Mouse (Mus musculus) thymus, postnatal 10 days (tissue): ENCODE measurements at regions not wholly inside any gene's neighbourhood (a gene's known extent, or its start where the extent isn't known, plus 50 kb on each side); places are given as distances from the start of the nearest gene placed in this dataset.
"Not testable (repeated sequence)": the region's sequence is repeated elsewhere in the genome, so short reads cannot be mapped to it uniquely, and the experiment has no call there.

Source experiments
- DNase-seq, 2 experiments: peaks; one replicate each; pipeline ENCODE4 v3.0.0; 2021; ENCODE audit warnings: low spot score in 2 of 2

DNA sequence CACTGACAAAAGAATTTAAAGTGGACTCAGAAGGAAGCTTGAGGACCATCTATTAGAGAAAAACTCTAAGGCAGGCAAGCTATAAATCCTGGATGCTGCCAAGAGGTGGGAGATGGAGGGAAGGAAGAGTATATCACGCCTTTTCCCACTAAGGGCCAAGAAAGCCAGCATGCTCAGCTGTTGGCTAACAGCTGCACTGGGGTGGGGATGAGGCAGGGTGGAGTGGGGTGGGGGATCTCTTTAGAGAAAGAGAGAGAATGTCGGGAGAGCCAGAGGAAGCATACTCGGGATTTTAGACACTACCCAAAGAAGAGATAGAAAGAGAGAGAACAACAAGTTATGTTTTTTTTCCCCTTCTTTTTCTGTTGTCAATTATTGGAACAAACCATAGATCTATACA lies 115.2 kb upstream of the Shb start:
- no peak for DNase-seq

GRCm38 (mm10) chr4:45642604-45643003 lies 110.3 kb upstream of the Shb start:
- no peak for DNase-seq

DNA sequence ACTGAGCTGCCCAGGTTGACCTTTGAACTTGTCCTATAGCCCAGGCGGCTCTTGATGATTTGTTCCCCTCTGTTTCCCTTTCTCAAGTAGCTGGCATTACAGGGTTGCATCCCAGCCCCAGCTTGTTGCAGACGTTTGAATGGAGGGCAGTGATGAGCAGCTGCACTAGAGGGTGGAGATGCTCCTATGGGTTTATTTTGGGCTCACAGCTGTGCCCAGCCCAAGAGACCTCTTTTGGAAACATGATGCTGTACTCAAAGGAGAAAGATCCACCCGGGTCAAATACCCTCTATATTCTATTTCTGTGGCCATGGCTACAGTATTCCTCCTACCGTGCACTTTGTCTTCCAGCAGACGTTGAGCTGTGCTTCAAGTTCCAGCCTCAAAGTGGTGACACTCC lies 109.0 kb upstream of the Shb start:
- DNase-seq = no peak

GRCm38 (mm10) chr4:45640713-45641112 lies 108.4 kb upstream of the Shb start:
- no peak for DNase-seq

- DNase-seq = no peak
Observed at GRCm38 (mm10) chr4:45639397-45640034, 107.2 kb upstream of the Shb start.

GRCm38 (mm10) chr4:45638411-45638810 lies 106.1 kb upstream of the Shb start:
- no peak for DNase-seq

DNA sequence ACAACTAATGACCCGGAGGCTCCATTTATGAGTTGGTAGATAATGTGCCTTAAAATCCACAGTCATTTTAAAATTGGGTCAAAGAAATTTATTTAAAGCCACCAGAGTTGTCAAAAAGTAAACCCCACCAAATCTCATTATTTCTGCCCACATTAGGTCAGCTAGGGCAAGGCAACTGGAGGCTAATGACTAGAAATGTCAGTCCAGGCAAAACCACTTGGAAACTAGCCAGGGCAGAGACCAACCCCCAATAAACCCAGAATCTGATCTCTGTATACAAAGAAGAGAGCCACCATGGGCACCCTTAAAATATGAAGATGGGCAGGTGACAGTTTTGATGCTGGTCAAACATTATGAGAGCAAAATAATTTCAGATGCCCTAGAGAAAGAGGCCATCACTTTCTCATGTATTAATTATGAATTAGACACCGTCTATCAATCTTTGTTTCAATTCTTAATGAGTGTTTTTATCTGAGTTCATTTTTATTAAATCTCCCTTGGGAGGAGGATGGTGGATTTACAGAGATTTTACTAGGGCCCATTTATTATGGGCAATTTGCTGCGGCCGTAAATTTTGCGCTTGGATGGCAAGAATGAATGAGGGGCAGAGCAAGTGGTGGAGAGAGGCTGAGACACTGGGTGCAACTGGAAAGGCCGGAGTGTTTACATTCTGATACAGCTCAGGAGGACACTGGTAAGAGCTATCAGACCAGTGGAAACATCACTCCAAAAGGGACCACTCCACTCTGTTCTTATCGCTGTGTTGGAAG lies 99.2 kb upstream of the Shb start:
- DNase-seq = no peak

DNA sequence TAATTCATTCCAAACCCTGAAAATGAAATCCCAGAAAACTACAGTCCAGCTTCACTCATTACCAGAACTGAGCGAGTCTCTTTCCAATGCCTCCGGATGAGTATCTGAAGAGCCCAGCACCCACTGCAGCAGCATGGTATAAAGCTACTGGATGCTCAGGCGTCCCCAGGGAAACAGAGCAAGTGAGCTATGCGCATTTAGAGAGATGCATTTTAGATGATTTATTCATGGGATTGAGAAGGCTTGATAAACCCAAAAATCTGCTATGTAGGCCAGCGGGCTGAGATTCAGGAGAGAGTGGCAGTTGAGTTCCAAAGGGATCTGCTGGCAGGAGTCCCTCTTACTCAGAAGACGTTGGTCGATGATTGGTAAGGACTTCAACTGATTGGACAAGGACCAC lies 93.4 kb upstream of the Shb start:
- DNase-seq = no peak

DNA sequence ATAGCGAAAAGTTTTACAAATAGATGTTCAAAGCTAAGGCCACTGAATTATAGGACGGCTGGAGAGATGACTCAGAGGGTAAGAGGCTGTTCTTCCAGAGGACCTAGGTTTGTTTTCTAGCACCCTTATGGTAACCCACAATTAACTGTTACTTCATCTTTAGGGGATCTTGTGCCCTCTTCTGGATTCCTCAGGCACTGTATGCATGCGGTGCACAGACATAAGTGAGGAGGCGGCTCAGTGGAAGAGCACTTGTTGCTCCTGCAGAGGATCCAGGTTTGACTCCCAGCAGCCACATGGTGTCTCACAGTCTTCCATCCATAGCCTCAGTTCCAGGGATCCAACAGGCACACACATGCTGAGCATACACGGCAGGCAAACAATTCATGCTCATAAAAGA lies 89.7 kb upstream of the Shb start:
- no peak for DNase-seq

DNA sequence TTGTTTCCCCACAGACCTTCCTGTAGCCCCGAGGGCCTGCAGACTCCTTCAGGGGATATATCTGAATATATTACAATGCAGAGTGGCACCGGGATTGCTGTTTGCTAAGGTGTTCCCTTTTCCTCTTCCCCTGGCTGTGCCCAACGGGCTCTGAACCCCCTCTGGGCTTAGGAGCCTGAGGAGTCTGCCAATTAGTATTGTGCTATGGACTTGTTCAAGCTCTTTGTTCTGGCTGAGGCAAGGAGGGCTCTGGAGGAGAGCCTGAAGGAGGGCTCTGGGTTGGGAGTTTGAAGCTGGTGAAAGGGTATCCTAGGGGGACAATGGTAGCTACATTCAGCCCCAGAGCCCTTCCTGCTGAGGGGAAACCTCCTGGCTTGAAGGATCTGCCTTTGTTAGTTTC lies 84.9 kb upstream of the Shb start:
- DNase-seq = no peak

DNA sequence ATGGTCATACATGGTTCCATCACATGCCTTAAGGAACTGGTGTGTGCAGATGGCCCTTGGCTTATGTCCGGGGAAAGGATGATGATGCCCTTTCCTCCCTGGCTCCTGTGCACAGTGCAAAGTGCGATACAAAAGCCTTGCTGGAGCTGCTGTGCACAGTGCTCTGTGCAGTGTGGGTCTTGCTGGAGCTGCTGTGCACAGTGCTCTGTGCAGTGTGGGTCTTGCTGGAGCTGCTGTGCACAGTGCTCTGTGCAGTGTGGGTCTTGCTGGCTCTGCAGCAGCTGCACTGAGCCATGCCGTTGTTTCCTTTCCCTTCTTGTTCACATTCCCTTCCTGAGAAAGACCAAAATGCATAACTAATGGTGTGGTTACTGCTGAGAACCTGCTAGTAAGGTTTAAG lies 81.2 kb upstream of the Shb start:
- not testable (repeated sequence) for DNase-seq

- peak in 1 of 2 experiments; percentile 58 for DNase-seq
Observed at GRCm38 (mm10) chr4:45612132-45612531, 79.9 kb upstream of the Shb start.

GRCm38 (mm10) chr4:45610937-45611336 lies 78.7 kb upstream of the Shb start:
- DNase-seq = no peak

DNA sequence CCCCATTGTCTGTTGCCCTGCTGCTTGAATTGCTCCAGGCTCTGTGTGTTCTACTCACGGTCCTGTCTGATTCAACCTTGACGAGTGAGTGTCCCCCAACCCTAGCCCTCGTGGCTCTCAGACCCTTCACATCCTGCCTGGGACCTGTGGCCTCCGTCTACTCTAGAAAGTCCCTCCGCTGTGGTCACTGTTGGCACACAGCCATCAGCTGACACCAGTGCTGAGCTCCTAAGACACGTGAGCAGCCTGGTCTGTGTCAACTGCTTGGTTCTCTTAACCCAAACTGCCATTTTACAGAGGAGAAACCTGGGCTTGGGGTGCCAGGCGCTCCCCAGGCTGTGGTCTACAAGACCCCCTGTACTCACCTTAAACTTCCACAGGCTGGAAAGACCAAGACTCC lies 74.3 kb upstream of the Shb start:
- no peak for DNase-seq

GRCm38 (mm10) chr4:45605681-45606080 lies 73.4 kb upstream of the Shb start:
- DNase-seq = no peak

- DNase-seq = no peak
Observed at GRCm38 (mm10) chr4:45604271-45604800, 72.1 kb upstream of the Shb start.

- no peak for DNase-seq
Observed at GRCm38 (mm10) chr4:45600520-45600919, 68.2 kb upstream of the Shb start.

DNA sequence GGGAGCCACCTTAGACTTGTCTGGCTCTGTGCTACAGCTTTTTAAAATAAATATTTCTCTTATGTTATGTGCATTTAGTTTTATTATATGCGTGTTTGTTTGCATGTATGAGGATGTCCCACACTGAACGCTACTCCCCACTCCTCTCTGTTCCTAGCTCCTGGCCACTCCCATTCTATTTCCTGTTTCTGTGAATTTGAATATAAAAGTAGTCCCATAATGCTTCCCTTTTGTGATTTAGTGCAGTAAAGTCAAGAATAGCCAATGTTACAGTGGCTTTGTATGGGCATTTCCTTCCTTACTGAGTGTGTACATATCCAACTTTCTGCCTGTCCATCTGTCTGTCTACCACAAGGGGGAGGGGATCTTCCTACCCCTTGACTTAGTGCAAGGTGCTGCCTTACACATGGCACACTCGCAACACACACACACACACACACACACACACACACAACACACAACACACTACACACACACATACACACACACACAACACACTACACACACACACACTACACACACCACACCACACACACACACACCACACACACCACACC lies 61.2 kb upstream of the Shb start:
- DNase-seq = no peak

DNA sequence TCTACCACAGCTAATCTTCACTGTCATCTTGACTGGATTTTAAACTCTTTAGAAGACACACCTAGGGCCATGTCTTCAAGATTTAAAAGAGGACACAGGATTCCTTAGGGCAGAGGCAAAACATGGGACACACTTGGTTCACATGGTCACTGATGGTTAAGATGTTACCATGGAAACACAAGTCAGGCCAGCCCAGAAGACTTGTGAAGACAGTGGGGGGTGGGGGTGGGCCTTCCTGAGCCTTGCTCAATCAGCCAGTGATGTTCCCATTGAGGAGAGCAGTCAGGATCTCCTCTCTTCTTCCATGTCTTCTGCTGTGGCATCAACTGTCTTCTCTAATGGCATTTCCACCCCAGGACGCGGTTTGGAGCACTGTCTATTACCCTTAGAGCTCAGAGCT lies 60.5 kb upstream of the Shb start:
- no peak for DNase-seq

GRCm38 (mm10) chr4:45591405-45592315 lies 59.4 kb upstream of the Shb start:
- no peak for DNase-seq

GRCm38 (mm10) chr4:45590836-45591235 lies 58.6 kb upstream of the Shb start:
- no peak for DNase-seq

- DNase-seq = no peak
Observed at GRCm38 (mm10) chr4:45588322-45588721, 56.1 kb upstream of the Shb start.
